Mouse (Mus musculus) olfactory bulb, adult 2 months (tissue): ENCODE results near the gene Psenen.

ENCODE experiments used
- CTCF ChIP-seq: fragments of 200-500 bp; IDR thresholded peaks from 2 replicates; pipeline ENCODE4 v1.5.1; 2012; ENCODE audit warnings: low read depth, mild to moderate bottlenecking, low read length, moderate library complexity; ENCODE audit not compliant: insufficient read depth
- POLR2A ChIP-seq: fragments of 200-500 bp; IDR thresholded peaks from 2 replicates; pipeline ENCODE4 v1.6.1; 2012; ENCODE audit warnings: mild to moderate bottlenecking, low read depth, low read length, moderate library complexity; ENCODE audit not compliant: insufficient read depth

DNA sequence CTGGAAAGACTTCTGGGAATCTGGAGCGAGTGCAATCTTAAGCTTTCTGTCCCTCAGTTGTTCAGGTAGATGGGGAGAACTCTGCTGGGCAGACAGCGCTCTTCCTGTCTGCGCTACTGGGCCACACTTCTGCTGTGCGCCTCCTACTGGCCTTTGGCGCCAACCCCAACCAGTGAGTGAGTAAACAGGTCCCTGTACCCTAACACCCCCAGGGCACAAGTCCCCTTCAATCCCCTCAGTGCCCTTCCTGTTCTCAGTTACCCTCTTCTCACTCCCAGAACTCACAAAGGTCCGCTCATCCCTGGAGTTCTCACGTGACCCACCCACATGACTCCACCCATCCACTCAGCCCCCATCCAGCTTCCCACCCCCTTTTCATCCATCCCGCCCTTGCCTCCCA, 45.1 kb downstream of the Psenen start:
- TF ChIP-seq CTCF (no peak), POLR2A (no peak)
